Comparison of ENCODE assay signal across 7 mouse cellular contexts in the genomic region with DNA sequence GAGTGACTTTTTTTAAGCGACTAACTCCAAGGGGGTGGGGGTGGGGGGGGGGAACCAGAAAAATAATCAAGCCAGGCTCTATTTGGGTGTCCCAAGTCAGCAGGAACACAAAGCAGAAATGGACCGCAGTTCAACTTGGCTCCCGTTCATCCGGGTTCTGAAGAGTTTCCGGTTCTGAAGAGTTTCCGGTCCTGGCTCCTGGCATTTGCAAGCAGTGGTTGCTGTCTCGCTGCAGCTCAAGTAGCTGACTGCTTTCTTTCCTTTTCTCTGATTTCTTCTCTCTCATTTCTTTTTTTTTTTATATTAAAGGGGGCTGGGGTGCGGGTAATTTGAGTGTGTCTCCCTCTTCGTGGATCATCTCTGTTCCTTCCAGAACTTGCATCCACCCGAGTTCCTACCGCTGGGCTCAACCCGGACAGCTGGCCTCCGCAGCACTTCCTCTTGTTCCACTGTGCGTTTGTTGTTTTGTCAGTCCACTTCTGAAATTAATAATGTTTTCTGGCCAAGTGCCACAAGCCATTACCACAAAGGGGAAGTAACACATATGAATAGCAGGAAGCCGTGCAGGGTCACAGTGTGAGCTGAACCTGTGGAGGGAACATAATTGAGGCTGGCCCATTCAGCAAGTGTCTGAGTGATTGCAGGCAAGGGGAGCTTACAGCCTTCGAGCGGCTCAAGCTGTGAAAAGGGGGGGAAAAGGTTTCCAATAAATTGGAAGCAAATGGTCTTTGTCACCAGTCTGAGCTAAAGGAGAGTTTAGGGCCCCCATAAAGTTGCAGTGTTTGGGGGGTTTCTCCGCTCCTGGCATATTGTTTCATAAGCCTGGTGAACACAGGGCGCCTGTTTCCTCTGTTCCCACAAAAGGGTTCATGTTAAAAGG. TPM values are rescaled to one million over a fixed set of nuclear protein-coding genes. Genes with fewer than 3 reads are reported as not detected.
DNase-seq lines count a peak whose midpoint lies in the region; ATAC-seq and TF ChIP-seq lines count a peak whose summit lies in the region.

No protein-coding gene starts in this region.

- peak; percentile 43 for DNase-seq in NIH3T3 (ENCODE audit: low read depth)
- peak; percentile 99 for DNase-seq in heart, adult 11 months
- DNase-seq in liver, embryonic 13.5 days: peak; percentile 25
- DNase-seq in telencephalon, adult 2 months (ENCODE audit: low read depth, low spot score): peak; percentile 62

- H3K9me3 ChIP-seq in intestine, embryonic 15.5 days: no peaks in the 10 kb centered on the region
- no peaks in the 10 kb centered on the region for H3K9me3 ChIP-seq in liver, embryonic 13.5 days (replicated peaks)

- H3K27ac ChIP-seq in cortical plate, adult 2 months (ENCODE audit: insufficient read depth, low read length): peak overlapping the region; percentile 65
- peak overlapping the region; percentile 56 for H3K27ac ChIP-seq in intestine, embryonic 15.5 days
- H3K27ac ChIP-seq in liver, embryonic 13.5 days: peak overlapping the region; percentile 39; the same call in 1 of the 2 replicates

- H3K4me3 ChIP-seq in cortical plate, adult 2 months (ENCODE audit: insufficient read depth, low read length): no peak overlapping the region
- no peak overlapping the region for H3K4me3 ChIP-seq in intestine, embryonic 15.5 days (replicated peaks)
- H3K4me3 ChIP-seq in liver, embryonic 13.5 days (replicated peaks): 0 out of 2 replicates have a peak overlapping the region, but pooled peaks have one; percentile 4

- peak overlapping the region; percentile 24 for H3K4me2 ChIP-seq in intestine, embryonic 15.5 days (replicated peaks)
- H3K4me2 ChIP-seq in liver, embryonic 13.5 days: peak overlapping the region; percentile 34

- no peaks in the 10 kb centered on the region for H3K36me3 ChIP-seq in intestine, embryonic 15.5 days
- peaks cover 6% of the 10 kb centered on the region; the same call in 1 of the 2 replicates for H3K36me3 ChIP-seq in liver, embryonic 13.5 days

- ATAC-seq in intestine, embryonic 15.5 days: peak; percentile 35; the same call in 1 of the 2 replicates
- 0 out of 2 replicates have a peak, but pooled peaks have one; percentile 39 for ATAC-seq in liver, embryonic 13.5 days (ENCODE audit: low read depth)
- peak; percentile 76 for ATAC-seq in monocyte, adult 5-6 weeks (replicated peaks; ENCODE audit: insufficient number of reproducible peaks, low FRiP score, low TSS enrichment, poor library complexity, severe bottlenecking)

- TF ChIP-seq CTCF in cortical plate, adult 2 months (IDR thresholded peaks at IDR 0.05; ENCODE audit: extremely low read depth, insufficient read depth, low read length): no peak

- 40% methylated on average over 19 of the region's 19 CpGs for WGBS in intestine, embryonic 15.5 days
- WGBS in liver, embryonic 13.5 days (ENCODE audit: insufficient replicate concordance): 14% methylated on average over 19 of the region's 19 CpGs

- H3K27me3 ChIP-seq in intestine, embryonic 15.5 days (replicated peaks): no peaks in the 10 kb centered on the region
- H3K27me3 ChIP-seq in liver, embryonic 13.5 days: peaks cover 24% of the 10 kb centered on the region

- TF ChIP-seq POLR2A in cortical plate, adult 2 months (IDR thresholded peaks at IDR 0.05; ENCODE audit: extremely low read depth, insufficient read depth, low read length): no peak

- peaks cover 3% of the 10 kb centered on the region; the same call in 1 of the 2 replicates for H3K4me1 ChIP-seq in cortical plate, adult 2 months (ENCODE audit: control insufficient read depth, insufficient read depth, low read length)
- H3K4me1 ChIP-seq in intestine, embryonic 15.5 days (replicated peaks): peaks cover 24% of the 10 kb centered on the region; the same call in 1 of the 2 replicates
- peaks cover 32% of the 10 kb centered on the region for H3K4me1 ChIP-seq in liver, embryonic 13.5 days (replicated peaks)

- H3K9ac ChIP-seq in intestine, embryonic 15.5 days: no peak overlapping the region
- H3K9ac ChIP-seq in liver, embryonic 13.5 days: no peak overlapping the region

RNA-seq across cellular contexts. Expression of a gene that starts 5.6 kb away (rescaled TPM):
- 69.9 and 75.8 TPM in 2 replicates for polyA plus RNA-seq in cortical plate, adult 2 months (2012; rRNA removed)
- polyA plus RNA-seq in intestine, embryonic 15.5 days (2015; fragmentation: Nextera tagmentation; extraction: Ambion mirVana): 33.5 and 38.1 TPM in 2 replicates
- 12.3 and 13.7 TPM in 2 replicates for polyA plus RNA-seq in liver, embryonic 13.5 days (2015; fragmentation: Nextera tagmentation; extraction: Ambion mirVana)
- total RNA-seq in monocyte, adult 5-6 weeks (2017): 114 to 201 TPM (median 184 TPM) in 3 replicates

Comparison
In these comparisons a context has a peak if more than half of its experiments do, and no peak if none do; other contexts are left out.
1. DNase-seq: peak in every context shown above with its lines; median percentile 99 in heart, adult 11 months; 62 in telencephalon, adult 2 months; 43 in NIH3T3; 25 in liver, embryonic 13.5 days.